Mouse (Mus musculus): Measurements from ENCODE around the gene Gsto2.

Gene Gsto2

GRCm38 (mm10) chr19:47857957-47858942 is 7.1 kb upstream of the Gsto2 start:
- DNase-seq (ENCODE audit: low spot score), result peak; percentile 73

DNA sequence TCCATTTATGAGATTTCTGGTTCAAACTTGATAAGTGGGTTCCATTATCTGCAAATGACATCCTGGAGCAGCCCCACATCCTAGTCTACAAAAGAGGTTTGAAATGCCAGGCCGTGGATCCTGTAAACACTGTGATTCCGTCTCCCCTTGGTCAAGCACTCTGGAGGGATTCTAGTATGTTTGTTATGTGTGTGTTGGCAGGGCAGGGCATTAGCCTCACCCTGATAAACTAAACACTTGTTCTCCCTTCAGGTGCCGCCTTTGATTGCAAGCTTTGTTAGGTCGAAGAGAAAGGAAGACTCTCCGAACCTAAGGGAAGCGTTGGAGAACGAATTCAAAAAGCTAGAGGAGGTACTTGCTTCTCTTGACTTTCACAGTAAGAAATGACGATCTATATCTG is 6.2 kb upstream of the Gsto2 start:
- no peak for DNase-seq (ENCODE audit: low spot score)

DNA sequence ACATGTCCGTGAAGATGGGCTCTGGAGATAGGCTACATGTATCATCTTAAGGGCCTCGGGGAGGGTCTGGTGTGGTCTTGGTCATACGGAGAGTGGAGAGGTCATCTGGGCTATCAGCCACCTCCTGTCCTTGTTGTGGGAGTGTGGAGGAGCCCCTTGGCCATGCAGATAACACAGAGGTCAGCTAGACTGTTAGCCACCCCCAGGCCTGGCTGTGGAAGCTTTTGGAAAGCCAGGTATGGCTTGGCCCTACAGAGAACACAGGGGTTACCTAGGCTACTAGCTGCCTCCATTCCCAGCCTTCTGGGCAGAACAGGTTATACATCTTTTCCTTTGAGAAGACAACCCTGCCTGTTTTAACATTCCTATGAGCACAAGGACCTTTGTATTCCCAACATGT is 2.8 kb upstream of the Gsto2 start:
- DNase-seq (ENCODE audit: low spot score), result no peak

- no peak for DNase-seq (ENCODE audit: low spot score)
Measured at GRCm38 (mm10) chr19:47864051-47864450, 1.3 kb upstream of the Gsto2 start.

GRCm38 (mm10) chr19:47864721-47865120 is 613 bp upstream of the Gsto2 start:
- no peak for DNase-seq (ENCODE audit: low spot score)

GRCm38 (mm10) chr19:47867628-47868175 is 2.4 kb downstream of the Gsto2 start:
- no peak for DNase-seq (ENCODE audit: low spot score)

DNA sequence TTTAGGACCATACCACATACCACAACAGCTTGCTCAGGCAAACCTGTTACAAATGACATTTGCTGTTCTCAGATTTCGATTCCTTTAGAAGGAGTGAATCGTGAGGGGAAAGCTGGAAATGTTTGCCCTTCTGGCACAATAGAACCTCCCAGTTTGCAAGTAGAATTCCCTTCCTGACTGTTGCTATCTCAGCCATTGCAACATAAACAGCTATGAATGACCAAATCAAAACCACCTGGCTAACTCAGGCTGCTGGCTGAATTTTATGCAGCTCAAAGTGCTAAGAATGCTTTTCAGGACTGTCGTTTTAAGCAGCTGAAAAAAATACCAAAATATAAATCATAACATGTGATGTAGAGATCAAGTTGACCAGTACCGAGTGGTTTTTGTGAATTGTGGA is 3.6 kb downstream of the Gsto2 start:
- DNase-seq (ENCODE audit: low spot score), result no peak

GRCm38 (mm10) chr19:47869516-47869915 is 4.2 kb downstream of the Gsto2 start:
- no peak for DNase-seq (ENCODE audit: low spot score)

GRCm38 (mm10) chr19:47870102-47870666 is 4.8 kb downstream of the Gsto2 start:
- no peak for DNase-seq (ENCODE audit: low spot score)

DNA sequence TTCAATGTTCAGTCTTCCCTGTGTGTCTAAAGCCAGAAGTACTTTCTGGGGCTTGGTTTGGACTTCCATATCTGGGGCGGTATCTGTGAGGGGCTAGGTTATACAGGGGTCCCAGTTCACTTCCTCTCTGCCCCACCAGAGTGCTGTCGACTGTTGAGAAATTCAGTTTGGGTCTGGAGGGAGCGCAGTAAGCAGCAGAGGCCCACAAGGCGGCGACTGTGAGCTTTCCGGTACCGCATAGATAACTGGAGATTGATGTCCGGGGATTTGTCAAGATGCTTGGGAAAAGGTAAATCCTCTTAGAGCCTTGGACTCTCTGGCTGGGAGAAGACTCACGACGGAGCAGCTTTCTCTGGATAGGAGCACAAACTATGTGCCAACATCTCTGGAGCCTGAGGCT is 6.2 kb downstream of the Gsto2 start:
- no peak for DNase-seq (ENCODE audit: low spot score)

GRCm38 (mm10) chr19:47876252-47876651 is 10.9 kb downstream of the Gsto2 start:
- DNase-seq (ENCODE audit: low spot score), result no peak

DNA sequence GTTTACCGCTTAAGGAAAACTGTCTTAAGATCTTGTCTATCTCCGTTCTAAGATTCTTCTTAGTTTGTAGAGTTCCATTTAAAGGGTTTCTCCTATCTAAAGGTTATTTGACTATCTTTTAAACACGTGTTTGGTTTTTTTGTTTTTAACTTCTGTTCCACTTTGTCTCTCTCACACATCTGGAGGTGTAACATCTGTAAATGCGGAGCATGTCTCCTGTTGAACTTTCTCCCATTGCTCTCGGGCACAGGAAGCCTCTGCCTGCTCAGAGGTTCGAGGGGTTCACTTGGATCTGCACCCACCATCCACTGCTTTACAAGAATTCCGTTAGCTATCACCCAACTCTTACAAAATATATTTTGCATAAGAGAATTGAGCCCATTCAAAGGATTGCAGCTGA is 16.2 kb downstream of the Gsto2 start:
- DNase-seq (ENCODE audit: low spot score), result no peak

GRCm38 (mm10) chr19:47882151-47882881 is 17.0 kb downstream of the Gsto2 start:
- DNase-seq (ENCODE audit: low spot score), result peak; percentile 95

DNA sequence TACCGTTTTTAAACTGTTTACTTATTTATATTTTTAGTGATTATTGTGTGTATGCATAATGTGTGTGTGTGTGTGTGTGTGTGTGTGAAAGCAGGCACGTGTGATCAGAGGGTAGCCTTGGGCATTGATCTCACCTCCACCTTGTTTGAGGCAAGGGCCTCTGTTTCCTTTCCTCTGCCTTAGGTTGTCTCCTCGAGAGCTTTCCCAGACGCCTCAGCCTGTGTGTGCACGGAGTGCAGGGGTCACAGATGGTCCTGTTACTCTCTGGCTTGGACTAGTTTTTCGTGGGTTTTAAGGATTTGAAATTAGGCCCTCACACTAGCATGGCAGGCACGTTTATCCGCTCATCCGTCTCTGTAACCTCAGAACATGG is 17.5 kb downstream of the Gsto2 start:
- no peak for DNase-seq (ENCODE audit: low spot score)

DNA sequence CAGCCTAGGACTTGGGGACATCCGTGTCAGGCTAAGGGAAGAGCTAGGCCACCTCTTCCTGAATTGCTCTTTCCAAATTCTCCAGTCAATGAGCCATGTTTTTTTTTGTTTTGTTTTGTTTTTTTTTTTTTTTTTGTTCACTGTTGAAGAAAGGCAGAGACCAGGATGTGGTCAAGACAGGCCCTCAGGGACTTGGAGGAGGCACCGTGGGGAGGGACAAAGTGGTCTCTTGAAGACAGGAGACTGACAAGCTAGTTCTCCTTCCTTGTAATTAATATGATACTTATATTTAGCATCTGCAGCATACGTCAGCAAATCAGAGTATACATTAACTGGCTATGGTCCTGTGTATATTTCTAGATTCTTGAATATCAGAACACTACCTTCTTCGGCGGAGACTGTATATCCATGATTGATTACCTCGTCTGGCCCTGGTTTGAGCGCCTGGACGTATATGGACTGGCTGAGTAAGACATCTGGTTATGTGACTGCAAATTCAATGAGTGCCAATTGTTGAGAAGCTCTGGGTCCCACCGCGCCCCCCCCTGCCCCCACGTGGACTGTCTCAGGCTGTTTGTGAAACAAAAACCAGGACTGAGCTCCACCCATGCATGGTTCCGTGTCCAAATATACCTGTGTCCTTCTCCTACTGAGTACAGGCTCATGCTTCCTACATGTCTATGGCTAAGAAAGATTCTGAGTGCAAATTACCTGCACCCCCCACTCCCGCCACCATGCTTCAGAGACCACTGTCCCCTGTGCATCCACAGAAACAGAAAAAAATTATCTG is 19.2 kb downstream of the Gsto2 start:
- DNase-seq (ENCODE audit: low spot score), result no peak

DNA sequence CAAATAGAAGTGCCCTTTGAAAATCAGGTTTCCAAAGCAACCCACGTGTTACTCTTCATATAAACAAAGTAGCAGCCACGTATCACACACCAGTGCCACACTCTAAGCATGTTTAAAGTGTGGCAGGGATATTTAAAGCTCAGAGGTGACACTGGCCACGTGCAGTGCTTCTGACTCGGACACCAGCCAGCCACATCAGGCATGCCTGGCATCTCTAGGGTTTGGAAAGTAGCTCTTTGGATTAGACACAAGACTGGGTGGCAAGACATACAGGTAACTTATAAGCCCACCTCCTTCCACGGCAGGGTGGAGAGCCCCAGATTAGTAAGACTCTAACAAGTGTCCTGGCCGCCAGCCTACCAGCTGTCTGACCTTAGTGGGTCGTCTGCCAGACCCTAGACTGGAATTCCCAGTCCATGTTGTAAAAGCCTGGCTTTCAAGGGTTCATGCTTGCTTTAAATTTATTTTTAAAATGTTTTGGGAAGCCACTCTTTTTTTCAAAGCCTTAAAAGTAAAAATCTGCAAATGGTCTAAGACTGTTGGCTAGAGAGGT is 19.9 kb downstream of the Gsto2 start:
- no peak for DNase-seq (ENCODE audit: low spot score)

DNA sequence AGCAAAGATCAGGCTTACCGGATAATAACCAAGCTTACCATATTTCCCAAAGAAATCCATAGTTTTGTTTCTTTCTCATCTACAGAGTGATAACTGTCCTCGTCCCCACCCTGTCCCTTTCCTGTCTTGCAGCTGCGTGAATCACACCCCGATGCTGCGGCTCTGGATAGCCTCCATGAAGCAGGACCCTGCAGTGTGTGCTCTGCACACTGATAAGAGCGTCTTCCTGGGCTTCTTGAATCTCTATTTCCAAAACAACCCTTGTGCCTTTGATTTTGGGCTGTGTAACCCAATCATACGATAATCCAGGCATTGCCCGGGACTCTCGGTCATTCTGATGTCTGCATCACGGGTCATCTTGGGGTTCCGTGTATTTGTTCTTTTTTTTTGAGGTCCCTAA is 20.6 kb downstream of the Gsto2 start:
- no peak for DNase-seq (ENCODE audit: low spot score)

DNA sequence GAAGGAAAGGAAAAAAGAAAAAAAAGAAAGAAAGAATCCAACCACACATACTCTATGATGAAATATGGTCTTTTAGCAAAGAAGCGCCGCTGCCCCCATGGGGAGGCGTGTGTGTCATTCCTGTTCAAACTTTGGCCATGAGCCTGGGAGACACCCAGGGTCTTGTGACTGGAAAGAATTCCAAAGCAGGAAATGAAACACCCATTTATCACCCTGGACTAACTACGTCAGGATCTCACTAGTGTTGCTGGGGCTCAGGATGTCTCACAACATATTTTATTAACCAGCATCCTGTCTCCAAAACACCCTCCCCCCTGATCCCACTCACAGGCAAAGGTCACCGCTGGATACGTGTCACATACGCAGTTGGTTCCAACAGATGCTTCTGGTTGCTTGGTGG is 21.3 kb downstream of the Gsto2 start:
- DNase-seq (ENCODE audit: low spot score), result peak; percentile 34

DNA sequence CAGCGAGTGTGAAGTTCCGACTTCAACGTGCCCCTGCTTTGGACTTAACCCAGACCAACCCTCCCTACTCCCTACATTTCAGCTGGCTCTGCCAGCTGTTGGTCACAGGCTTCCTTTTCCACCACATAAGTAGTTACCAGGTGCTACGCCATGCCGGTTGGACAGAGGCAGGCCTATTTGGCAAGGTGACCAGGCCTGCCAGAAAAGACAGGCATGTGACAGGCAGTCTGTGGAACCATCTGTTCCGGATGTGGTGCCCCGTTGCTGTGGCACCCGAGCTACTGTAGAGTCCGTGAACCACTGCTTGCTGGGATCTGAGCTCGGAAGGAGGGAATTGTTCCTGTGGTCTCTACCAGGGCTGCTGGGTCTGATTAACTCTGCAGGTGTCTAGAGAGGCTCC is 22.1 kb downstream of the Gsto2 start:
- DNase-seq (ENCODE audit: low spot score), result no peak

- no peak for DNase-seq (ENCODE audit: low spot score)
Measured at GRCm38 (mm10) chr19:47888037-47888436, 22.7 kb downstream of the Gsto2 start.

- no peak for DNase-seq (ENCODE audit: low spot score)
Measured at GRCm38 (mm10) chr19:47890489-47891130, 25.3 kb downstream of the Gsto2 start.

Measured in adipocyte (in vitro differentiated cells).